Mouse (Mus musculus) CH12.LX (cell line): ENCODE measurements around the gene Nipbl. TPM values are rescaled to one million over a fixed set of nuclear protein-coding genes. Genes with fewer than 3 reads are reported as not detected.

Experiments used
- DNase-seq: peaks from one replicate; pipeline ENCODE4 v3.0.0-alpha.2; 2013; ENCODE audit errors: extremely low read depth
- H3K27ac ChIP-seq: 2 replicates; pipeline ENCODE4 v1.5.1; 2012; ENCODE audit warnings: low read depth, mild to moderate bottlenecking, control low read depth, moderate library complexity; ENCODE audit not compliant: insufficient read depth
- H3K27me3 ChIP-seq: replicated peaks from 2 replicates; pipeline ENCODE3; 2012; ENCODE audit warnings: inconsistent platforms
- H3K36me3 ChIP-seq, 2 experiments: replicated peaks in 1 of 2; 2 replicates each; pipeline versions ENCODE3 to v1.6.1; 2012; ENCODE audit warnings: inconsistent platforms in 1 of 2, low read length in 1 of 2, mild to moderate bottlenecking in 1 of 2, mixed read lengths in 1 of 2, moderate library complexity in 1 of 2; ENCODE audit not compliant: control insufficient read depth in 1 of 2, insufficient read depth in 1 of 2
- H3K4me1 ChIP-seq, 2 experiments: 2 replicates each; pipeline ENCODE4 v1.6.1; 2012; ENCODE audit warnings: inconsistent platforms in 1 of 2, moderate library complexity in 1 of 2; ENCODE audit not compliant: insufficient read depth in 2 of 2, control insufficient read depth in 1 of 2
- H3K4me2 ChIP-seq: 2 replicates; pipeline ENCODE4 v1.6.1; 2012; ENCODE audit warnings: low read depth, mild to moderate bottlenecking, control low read depth; ENCODE audit not compliant: poor library complexity, insufficient read depth, severe bottlenecking
- H3K4me3 ChIP-seq, 3 experiments: fragments of 150-350 bp in 1 of 3; sonication (generic) in 1 of 3; replicated peaks in 1 of 3; 2 replicates each; pipeline versions ENCODE3 to v1.5.1; 2011 to 2012; ENCODE audit warnings: low read depth in 2 of 3, low read length in 2 of 3, mild to moderate bottlenecking in 2 of 3, moderate library complexity in 2 of 3, control low read depth in 1 of 3, improper control_type of control experiment in 1 of 3, inconsistent platforms in 1 of 3, mixed read lengths in 1 of 3; ENCODE audit not compliant: poor library complexity in 1 of 3
- H3K79me2 ChIP-seq: replicated peaks from 2 replicates; pipeline ENCODE4 v1.6.1; 2012; ENCODE audit warnings: mild to moderate bottlenecking, moderate library complexity; ENCODE audit not compliant: control insufficient read depth, poor library complexity, insufficient read depth, severe bottlenecking; ENCODE audit errors: extremely low read depth
- H3K9ac ChIP-seq: 2 replicates; pipeline ENCODE4 v1.6.1; 2012; ENCODE audit warnings: low read depth, mild to moderate bottlenecking, control low read depth, moderate library complexity; ENCODE audit not compliant: insufficient read depth
- H3K9me3 ChIP-seq: replicated peaks from 2 replicates; pipeline ENCODE3; 2012; ENCODE audit warnings: low read length, inconsistent platforms, mixed read lengths
- CTCF ChIP-seq, 2 experiments: IDR thresholded peaks in 1 of 2; conservative IDR thresholded peaks in 1 of 2; 2 replicates each; pipeline ENCODE4 v1.5.1; 2011 to 2012; ENCODE audit warnings: low read depth in 2 of 2, low read length in 2 of 2, improper control_type of control experiment in 1 of 2, inconsistent platforms in 1 of 2, mild to moderate bottlenecking in 1 of 2, moderate library complexity in 1 of 2
- ELF1 ChIP-seq: IDR thresholded peaks from 2 replicates; pipeline ENCODE4 v1.6.1; 2014; ENCODE audit warnings: low read depth, mild to moderate bottlenecking, inconsistent platforms, low read length, improper control_type of control experiment
- EP300 ChIP-seq: IDR thresholded peaks from 2 replicates; pipeline ENCODE4 v1.6.1; 2011; ENCODE audit warnings: low read length, improper control_type of control experiment
- IRF4 ChIP-seq: IDR thresholded peaks from 2 replicates; pipeline ENCODE4 v1.6.1; 2014; ENCODE audit warnings: low read depth, mild to moderate bottlenecking, inconsistent platforms, low read length, improper control_type of control experiment
- MAFK ChIP-seq: IDR thresholded peaks from 2 replicates; pipeline ENCODE4 v1.6.1; 2011; ENCODE audit warnings: low read length, improper control_type of control experiment; ENCODE audit not compliant: insufficient replicate concordance
- MAZ ChIP-seq: IDR thresholded peaks from 2 replicates; pipeline ENCODE4 v1.6.1; 2012; ENCODE audit warnings: low read depth, mild to moderate bottlenecking, inconsistent platforms, low read length, improper control_type of control experiment, moderate library complexity
- MEF2A ChIP-seq: IDR thresholded peaks from 2 replicates; pipeline ENCODE4 v1.6.1; 2014; ENCODE audit warnings: low read depth, mild to moderate bottlenecking, inconsistent platforms, low read length, improper control_type of control experiment, borderline replicate concordance
- MXI1 ChIP-seq: IDR thresholded peaks from 2 replicates; pipeline ENCODE4 v1.6.1; 2011; ENCODE audit warnings: mild to moderate bottlenecking, low read depth, low read length, improper control_type of control experiment
- MYC ChIP-seq: IDR thresholded peaks from 2 replicates; pipeline ENCODE4 v1.6.1; 2011; ENCODE audit warnings: low read depth, mild to moderate bottlenecking, improper control_type of control experiment, low read length
- NRF1 ChIP-seq: IDR thresholded peaks from 2 replicates; pipeline ENCODE4 v1.6.1; 2014; ENCODE audit warnings: low read depth, mild to moderate bottlenecking, inconsistent platforms, low read length, improper control_type of control experiment, moderate library complexity
- PAX5 ChIP-seq: IDR thresholded peaks from 2 replicates; pipeline ENCODE4 v1.6.1; 2012; ENCODE audit warnings: low read length, inconsistent platforms, mixed read lengths
- POLR2A ChIP-seq: IDR thresholded peaks from 2 replicates; pipeline ENCODE4 v1.6.1; 2011; ENCODE audit warnings: low read depth, mild to moderate bottlenecking, improper control_type of control experiment, low read length
- RAD21 ChIP-seq: IDR thresholded peaks from 2 replicates; pipeline ENCODE4 v1.6.1; 2011; ENCODE audit warnings: low read depth, mild to moderate bottlenecking, low read length, improper control_type of control experiment, moderate library complexity
- SIN3A ChIP-seq: IDR thresholded peaks from 2 replicates; pipeline ENCODE4 v1.6.1; 2012; ENCODE audit warnings: low read length, improper control_type of control experiment, inconsistent platforms
- SMC3 ChIP-seq: IDR thresholded peaks from 2 replicates; pipeline ENCODE4 v1.6.1; 2011; ENCODE audit warnings: low read depth, low read length, improper control_type of control experiment
- UBTF ChIP-seq: IDR thresholded peaks from 2 replicates; pipeline ENCODE4 v1.6.1; 2012; ENCODE audit warnings: low read depth, mild to moderate bottlenecking, inconsistent platforms, low read length, improper control_type of control experiment, moderate library complexity
- dilution Hi-C: fragments of 300-500 bp; cut with MboI; formaldehyde crosslinking; loops from 2 replicates; pipeline ENCODE4 v1.14.3; 2020; ENCODE audit warnings: low sequenced_read_pairs; ENCODE audit not compliant: extremely low pct_unique_long_range_greater_than_20kb, extremely low pct_ligation_motif_present
- in situ Hi-C: fragments of 300-500 bp; cut with MboI; formaldehyde crosslinking; loops from 3 replicates; pipeline ENCODE4 v1.14.3; 2019; ENCODE audit warnings: low sequenced_read_pairs, low pct_ligation_motif_present, low pct_unique_long_range_greater_than_20kb, mixed read lengths
- polyA plus RNA-seq: library from polyadenylated mRNA; unstranded; fragments of >175 nt; gene quantifications from 2 replicates; pipeline ENCODE4 v1.2.1, GENCODE M21; 2012; ENCODE audit warnings: low read depth; ENCODE audit not compliant: insufficient read length
- total RNA-seq, 2 experiments: library from RNA; depleted of rRNA; stranded (reverse); fragments of 300-350 nt in 1 of 2; fragments of >200 nt in 1 of 2; gene quantifications; 2 replicates each; pipeline ENCODE4 v1.2.3; 2012 to 2014

The Nipbl gene
- total and polyA plus RNA-seq, 3 experiments, result 16.3 to 30.8 (median 19.8) TPM

GRCm38 (mm10) chr15:8375657-8376056 lies 68.6 kb downstream of the Nipbl start:
- no peak overlapping the region for H3K27ac ChIP-seq
- peaks cover 8 to 17% of the 10 kb centered on the region in 2 experiments for H3K36me3 ChIP-seq
- no peak overlapping the region for H3K9ac ChIP-seq
- no peak overlapping the region for H3K4me3 ChIP-seq
- DNase-seq, result no peak
- peaks cover 3 to 31% of the 10 kb centered on the region in 2 experiments; a peak in 3 of 4 replicates for H3K4me1 ChIP-seq
- peaks cover 17% of the 10 kb centered on the region for H3K79me2 ChIP-seq
- TF ChIP-seq IRF4 (peak; percentile 61; the same call in 1 of the 2 replicates), CTCF (conservative IDR thresholded peaks at IDR 0.05 in 1 of 2, IDR thresholded peaks at IDR 0.05 in 1 of 2; ENCODE audit: low read depth in 2 of 2, low read length in 2 of 2) (no peak), EP300 (peak; percentile 66), MAZ (no peak), RAD21 (no peak), POLR2A (no peak)
- H3K4me2 ChIP-seq, result no peak overlapping the region
- in situ Hi-C loops (no loop called here), dilution Hi-C loops (no loop called here)
- no peaks in the 10 kb centered on the region for H3K9me3 ChIP-seq
- no peaks in the 10 kb centered on the region for H3K27me3 ChIP-seq

- in situ Hi-C loops (no loop called here), dilution Hi-C loops (no loop called here)
- no peaks in the 10 kb centered on the region for H3K9me3 ChIP-seq
These were observed 69.5 kb downstream of the Nipbl start for GRCm38 (mm10) chr15:8374724-8375123.

GRCm38 (mm10) chr15:8347104-8347773 lies 97.0 kb downstream of the Nipbl start:
- in situ Hi-C loops (no loop called here), dilution Hi-C loops (no loop called here)
- no peak for DNase-seq
- Histone ChIP-seq H3K9me3 (no peaks in the 10 kb centered on the region), H3K27ac (no peak overlapping the region), H3K27me3 (no peaks in the 10 kb centered on the region), H3K9ac (no peak overlapping the region), H3K4me1 (peaks cover 0 to 4% of the 10 kb centered on the region in 2 experiments; a peak in 1 of 4 replicates), H3K4me2 (no peak overlapping the region), H3K4me3 (no peak overlapping the region), H3K79me2 (peaks cover 3% of the 10 kb centered on the region; the same call in 1 of the 2 replicates), H3K36me3 (peaks cover 13 to 48% of the 10 kb centered on the region in 2 experiments)
- TF ChIP-seq IRF4 (no peak), MXI1 (no peak), SIN3A (no peak), RAD21 (no peak), PAX5 (no peak), UBTF (no peak), MYC (no peak)

More at GRCm38 (mm10) chr15:8374724-8375123, 69.5 kb downstream of the Nipbl start:
- no peak overlapping the region for H3K9ac ChIP-seq
- H3K4me3 ChIP-seq, result no peak overlapping the region
- H3K36me3 ChIP-seq, result peaks cover 11 to 23% of the 10 kb centered on the region in 2 experiments
- no peak overlapping the region for H3K27ac ChIP-seq
- H3K4me1 ChIP-seq, result peaks cover 3 to 31% of the 10 kb centered on the region in 2 experiments; a peak in 3 of 4 replicates
- no peak overlapping the region for H3K4me2 ChIP-seq
- no peaks in the 10 kb centered on the region for H3K27me3 ChIP-seq
- peaks cover 14% of the 10 kb centered on the region for H3K79me2 ChIP-seq
- TF ChIP-seq SMC3 (no peak), EP300 (no peak), NRF1 (no peak), MEF2A (no peak), MAFK (no peak), ELF1 (no peak)
- no peak for DNase-seq
